Mouse (Mus musculus) lung, embryonic 14.5 days (tissue): ENCODE results near the gene Sbf2. TPM values are rescaled to one million over a fixed set of nuclear protein-coding genes. Genes with fewer than 3 reads are reported as not detected.

Experiments
- ATAC-seq: fragments of 200-750 bp; cut with Nextera tagmentation; 2 replicates; pipeline ENCODE4 v1.8.0; 2017; ENCODE audit warnings: mild to moderate bottlenecking, moderate TSS enrichment, moderate library complexity; ENCODE audit not compliant: insufficient read depth
- DNase-seq: peaks from one replicate; pipeline ENCODE4 v3.0.0-alpha.2; 2015
- H3K27ac ChIP-seq: fragments of 300-500 bp; sonication (generic); 2 replicates; pipeline ENCODE4 v1.5.1; 2014; ENCODE audit warnings: low read depth, mild to moderate bottlenecking, moderate library complexity
- H3K27me3 ChIP-seq: fragments of 300-500 bp; sonication (generic); 2 replicates; pipeline ENCODE4 v1.6.1; 2014; ENCODE audit warnings: low read length, control low read depth; ENCODE audit not compliant: insufficient read depth
- H3K36me3 ChIP-seq: fragments of 300-500 bp; sonication (generic); 2 replicates; pipeline ENCODE4 v1.6.1; 2014; ENCODE audit warnings: control low read depth; ENCODE audit not compliant: insufficient read depth
- H3K4me1 ChIP-seq: fragments of 300-500 bp; sonication (generic); 2 replicates; pipeline ENCODE4 v1.6.1; 2014; ENCODE audit warnings: antibody characterized with exemption, control low read depth; ENCODE audit not compliant: insufficient read depth
- H3K4me2 ChIP-seq: fragments of 300-500 bp; sonication (generic); 2 replicates; pipeline ENCODE4 v1.6.1; 2014; ENCODE audit warnings: mild to moderate bottlenecking
- H3K4me3 ChIP-seq: fragments of 300-500 bp; sonication (generic); 2 replicates; pipeline ENCODE4 v1.5.1; 2014; ENCODE audit warnings: low read depth, low read length
- H3K9ac ChIP-seq: fragments of 300-500 bp; sonication (generic); 2 replicates; pipeline ENCODE4 v1.6.1; 2014
- H3K9me3 ChIP-seq: fragments of 300-500 bp; sonication (generic); 2 replicates; pipeline ENCODE4 v1.6.1; 2016; ENCODE audit warnings: low read depth, low read length, control low read depth
- CTCF ChIP-seq: IDR thresholded peaks from 2 replicates; pipeline ENCODE4 v1.5.1; 2016; ENCODE audit warnings: antibody characterized with exemption, low read depth
- WGBS: fragments of 180-500 bp; shearing (Covaris S2); extraction: QIAGEN DNeasy Blood & Tissue Kit; methylation state at CpG from one replicate; pipeline ENCODE4 v1.1.7; 2014; 5-methylcytosine and 5-hydroxymethylcytosine counted together
- polyA plus RNA-seq: library from polyadenylated mRNA; unstranded; fragments of >200 nt; fragmentation: Nextera tagmentation; extraction: Ambion mirVana; gene quantifications from 2 replicates; pipeline ENCODE4 v1.2.1, GENCODE M21; 2014

Gene Sbf2
- polyA plus RNA-seq, 1 experiment from 2014 or later, result 45.4 TPM

GRCm38 (mm10) chr7:110286198-110286732, 328.5 kb downstream of the Sbf2 start:
- H3K9ac ChIP-seq, result no peak overlapping the region
- no peak for ATAC-seq
- H3K4me2 ChIP-seq, result no peak overlapping the region
- no peaks in the 10 kb centered on the region for H3K27me3 ChIP-seq
- H3K36me3 ChIP-seq, result peaks cover 14% of the 10 kb centered on the region; the same call in 1 of the 2 replicates
- no peak overlapping the region for H3K27ac ChIP-seq
- H3K4me3 ChIP-seq, result no peak overlapping the region
- WGBS, result 75% methylated on average over 8 of the region's 8 CpGs
- H3K4me1 ChIP-seq, result peaks cover 11% of the 10 kb centered on the region
- no peak for TF ChIP-seq CTCF
- DNase-seq, result no peak
- no peaks in the 10 kb centered on the region for H3K9me3 ChIP-seq

DNA sequence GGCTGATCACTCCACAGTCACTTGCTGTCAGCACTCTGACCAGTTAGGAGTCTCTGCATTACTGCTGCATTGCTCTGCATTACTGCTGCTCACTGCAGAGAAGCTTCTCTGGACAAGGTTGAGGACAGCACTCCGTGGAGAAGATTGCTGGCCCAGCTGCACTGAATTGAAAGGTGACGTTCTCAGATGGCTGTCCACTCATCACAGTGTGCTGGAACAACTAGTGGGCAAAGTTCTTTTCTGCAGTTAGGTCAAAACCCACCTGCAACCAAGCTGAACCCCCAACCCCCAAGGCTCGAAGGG, 328.9 kb downstream of the Sbf2 start:
- no peak for ATAC-seq
- DNase-seq, result no peak
- H3K36me3 ChIP-seq, result peaks cover 19% of the 10 kb centered on the region; the same call in 1 of the 2 replicates
- 68% methylated on average over 3 of the region's 3 CpGs for WGBS
- H3K9ac ChIP-seq, result no peak overlapping the region
- H3K27ac ChIP-seq, result no peak overlapping the region
- no peak overlapping the region for H3K4me3 ChIP-seq
- TF ChIP-seq CTCF, result no peak
- H3K4me1 ChIP-seq, result peaks cover 11% of the 10 kb centered on the region
- H3K27me3 ChIP-seq, result no peaks in the 10 kb centered on the region
- no peak overlapping the region for H3K4me2 ChIP-seq
- H3K9me3 ChIP-seq, result no peaks in the 10 kb centered on the region

GRCm38 (mm10) chr7:110285076-110285848, 329.5 kb downstream of the Sbf2 start:
- Histone ChIP-seq H3K4me1 (peaks cover 11% of the 10 kb centered on the region), H3K36me3 (peaks cover 23% of the 10 kb centered on the region; the same call in 1 of the 2 replicates), H3K9me3 (no peaks in the 10 kb centered on the region), H3K4me3 (no peak overlapping the region), H3K27ac (no peak overlapping the region), H3K4me2 (no peak overlapping the region), H3K27me3 (no peaks in the 10 kb centered on the region), H3K9ac (no peak overlapping the region)
- 85% methylated on average over 12 of the region's 12 CpGs for WGBS
- ATAC-seq, result no peak
- DNase-seq, result no peak
- no peak for TF ChIP-seq CTCF

GRCm38 (mm10) chr7:110283484-110284275, 331.0 kb downstream of the Sbf2 start:
- Histone ChIP-seq H3K27me3 (no peaks in the 10 kb centered on the region), H3K4me3 (no peak overlapping the region), H3K4me2 (no peak overlapping the region), H3K27ac (no peak overlapping the region), H3K9ac (no peak overlapping the region), H3K36me3 (peaks cover 38% of the 10 kb centered on the region), H3K9me3 (no peaks in the 10 kb centered on the region), H3K4me1 (peaks cover 11% of the 10 kb centered on the region)
- 83% methylated on average over 6 of the region's 6 CpGs for WGBS
- ATAC-seq (no peak), DNase-seq (no peak)
- no peak for TF ChIP-seq CTCF

DNA sequence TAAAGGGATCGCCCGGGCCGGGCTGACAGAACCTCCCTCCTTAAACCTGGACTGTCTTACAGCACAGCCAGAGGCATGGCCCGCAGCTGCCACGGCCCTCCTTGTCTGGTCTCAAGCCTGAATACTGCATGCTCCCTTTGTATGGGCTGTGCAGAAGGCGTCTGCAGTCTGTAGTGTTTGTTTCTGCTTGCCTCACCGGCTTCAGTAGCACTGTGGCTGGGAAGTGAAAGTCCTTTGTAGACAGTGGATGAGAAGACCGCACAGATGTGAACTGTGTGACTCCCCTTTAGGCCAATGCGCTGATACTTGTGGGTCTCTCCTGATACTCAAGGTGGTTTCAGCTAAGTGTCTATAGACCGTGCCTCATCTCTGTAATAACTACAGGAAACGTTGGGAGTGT, 331.9 kb downstream of the Sbf2 start:
- Histone ChIP-seq H3K27ac (no peak overlapping the region), H3K4me3 (no peak overlapping the region), H3K4me1 (peaks cover 8% of the 10 kb centered on the region), H3K9ac (no peak overlapping the region), H3K9me3 (no peaks in the 10 kb centered on the region), H3K4me2 (no peak overlapping the region), H3K27me3 (no peaks in the 10 kb centered on the region), H3K36me3 (peaks cover 43% of the 10 kb centered on the region)
- TF ChIP-seq CTCF, result no peak
- WGBS, result 76% methylated on average over 11 of the region's 11 CpGs
- DNase-seq (no peak), ATAC-seq (no peak)

GRCm38 (mm10) chr7:110281435-110282256, 333.1 kb downstream of the Sbf2 start:
- ATAC-seq (no peak), DNase-seq (no peak)
- no peak for TF ChIP-seq CTCF
- H3K27ac ChIP-seq, result no peak overlapping the region
- H3K27me3 ChIP-seq, result no peaks in the 10 kb centered on the region
- no peak overlapping the region for H3K4me3 ChIP-seq
- H3K9me3 ChIP-seq, result no peaks in the 10 kb centered on the region
- peaks cover 45% of the 10 kb centered on the region for H3K36me3 ChIP-seq
- H3K4me2 ChIP-seq, result no peak overlapping the region
- 83% methylated on average over 11 of the region's 11 CpGs for WGBS
- H3K9ac ChIP-seq, result no peak overlapping the region
- H3K4me1 ChIP-seq, result no peaks in the 10 kb centered on the region
